Mouse (Mus musculus): ENCODE data around the gene Hoxd8.

- TF ChIP-seq ZC3H11A (IDR thresholded peaks at IDR 0.05; ENCODE audit: borderline replicate concordance, low read depth, low read length), result 0 out of 2 replicates have a peak, but pooled peaks have one; percentile 31
- TF ChIP-seq CHD2 (IDR thresholded peaks at IDR 0.05; ENCODE audit: low read depth, low read length), result no peak
- no peak for TF ChIP-seq ZNF384 (IDR thresholded peaks at IDR 0.05; ENCODE audit: low read depth, low read length)
- no peak for TF ChIP-seq HCFC1 (IDR thresholded peaks at IDR 0.05; ENCODE audit: borderline replicate concordance, insufficient read depth, low read length)
- no peak for TF ChIP-seq MAFK (IDR thresholded peaks at IDR 0.05; ENCODE audit: insufficient read depth, low read depth, low read length)
Observed at GRCm38 (mm10) chr2:74672481-74673362, 31.7 kb upstream of the Hoxd8 start.

Measured in ES-E14 (cell line).